Mouse (Mus musculus): ENCODE measurements around the gene Wdr17. TPM values are rescaled to one million over a fixed set of nuclear protein-coding genes. Genes with fewer than 3 reads are reported as not detected.

Gene Wdr17
- total and polyA plus RNA-seq, 3 experiments: not detected

GRCm38 (mm10) chr8:54779317-54780133, 107.5 kb downstream of the Wdr17 start:
- H3K4me1 ChIP-seq (ENCODE audit: control insufficient read depth in 1 of 2, insufficient read depth in 2 of 2, low read length in 2 of 2): no peaks in the 10 kb centered on the region
- no peak overlapping the region for H3K4me3 ChIP-seq (ENCODE audit: control insufficient read depth in 1 of 2, insufficient read depth in 1 of 2, low read depth in 2 of 2, low read length in 2 of 2)
- no peaks in the 10 kb centered on the region for H3K36me3 ChIP-seq (ENCODE audit: control insufficient read depth in 1 of 2, insufficient read depth in 2 of 2, low read length in 2 of 2)
- DNase-seq (ENCODE audit: low read depth, low spot score): no peak
- no peak overlapping the region for H3K9ac ChIP-seq (ENCODE audit: control insufficient read depth, low read depth, low read length, poor library complexity, severe bottlenecking)
- TF ChIP-seq POLR2A (IDR thresholded peaks at IDR 0.05; ENCODE audit: control insufficient read depth in 1 of 2, insufficient read depth in 1 of 2, low read depth in 1 of 2, low read length in 2 of 2, poor library complexity in 1 of 2) (no peak), JUND (IDR thresholded peaks at IDR 0.05; ENCODE audit: low read depth, low read length) (no peak), TCF12 (IDR thresholded peaks at IDR 0.05; ENCODE audit: low read depth, low read length) (no peak), NRF1 (IDR thresholded peaks at IDR 0.05; ENCODE audit: insufficient read depth, low read depth, low read length, poor library complexity, severe bottlenecking) (no peak), CTCF (IDR thresholded peaks at IDR 0.05 in 2 of 3, conservative IDR thresholded peaks at IDR 0.05 in 1 of 3; ENCODE audit: control insufficient read depth in 1 of 3, insufficient read depth in 1 of 3, low read depth in 2 of 3, low read length in 3 of 3, poor library complexity in 1 of 3, severe bottlenecking in 1 of 3) (no peak), CHD1 (IDR thresholded peaks at IDR 0.05; ENCODE audit: low read depth, low read length) (no peak), RCOR1 (IDR thresholded peaks at IDR 0.05; ENCODE audit: low read depth, low read length) (no peak), ZKSCAN1 (IDR thresholded peaks at IDR 0.05; ENCODE audit: low read depth, low read length) (no peak), ZMIZ1 (IDR thresholded peaks at IDR 0.05; ENCODE audit: low read depth, low read length) (no peak)
- no peaks in the 10 kb centered on the region for H3K9me3 ChIP-seq (replicated peaks; ENCODE audit: insufficient read depth, low read length)
- H3K27ac ChIP-seq (ENCODE audit: control insufficient read depth, low read depth, low read length): no peak overlapping the region
- no peaks in the 10 kb centered on the region for H3K27me3 ChIP-seq (ENCODE audit: control insufficient read depth in 1 of 2, insufficient read depth in 2 of 2, low read length in 2 of 2)
- H3K79me2 ChIP-seq (ENCODE audit: control insufficient read depth, insufficient read depth, low read length, poor library complexity): no peaks in the 10 kb centered on the region

- no peak for DNase-seq (ENCODE audit: low read depth, low spot score)
- Histone ChIP-seq H3K4me3 (ENCODE audit: control insufficient read depth in 1 of 2, insufficient read depth in 1 of 2, low read depth in 2 of 2, low read length in 2 of 2) (no peak overlapping the region), H3K27ac (ENCODE audit: control insufficient read depth, low read depth, low read length) (no peak overlapping the region), H3K36me3 (ENCODE audit: control insufficient read depth in 1 of 2, insufficient read depth in 2 of 2, low read length in 2 of 2) (no peaks in the 10 kb centered on the region), H3K27me3 (ENCODE audit: control insufficient read depth in 1 of 2, insufficient read depth in 2 of 2, low read length in 2 of 2) (no peaks in the 10 kb centered on the region), H3K79me2 (ENCODE audit: control insufficient read depth, insufficient read depth, low read length, poor library complexity) (no peaks in the 10 kb centered on the region), H3K9ac (ENCODE audit: control insufficient read depth, low read depth, low read length, poor library complexity, severe bottlenecking) (no peak overlapping the region), H3K9me3 (replicated peaks; ENCODE audit: insufficient read depth, low read length) (no peaks in the 10 kb centered on the region), H3K4me1 (ENCODE audit: control insufficient read depth in 1 of 2, insufficient read depth in 2 of 2, low read length in 2 of 2) (no peaks in the 10 kb centered on the region)
- TF ChIP-seq ZKSCAN1 (IDR thresholded peaks at IDR 0.05; ENCODE audit: low read depth, low read length): no peak
- no peak for TF ChIP-seq MYB (IDR thresholded peaks at IDR 0.05; ENCODE audit: low read depth, low read length)
- TF ChIP-seq NRF1 (IDR thresholded peaks at IDR 0.05; ENCODE audit: insufficient read depth, low read depth, low read length, poor library complexity, severe bottlenecking): no peak
- no peak for TF ChIP-seq TCF12 (IDR thresholded peaks at IDR 0.05; ENCODE audit: low read depth, low read length)
- no peak for TF ChIP-seq MAZ (IDR thresholded peaks at IDR 0.05; ENCODE audit: low read depth, low read length)
- TF ChIP-seq EP300 (IDR thresholded peaks at IDR 0.05; ENCODE audit: low read depth in 1 of 2, low read length in 2 of 2): no peak
- TF ChIP-seq ZC3H11A (IDR thresholded peaks at IDR 0.05; ENCODE audit: low read depth, low read length): no peak
- TF ChIP-seq TBP (IDR thresholded peaks at IDR 0.05; ENCODE audit: low read depth, low read length): no peak
- no peak for TF ChIP-seq CHD1 (IDR thresholded peaks at IDR 0.05; ENCODE audit: low read depth, low read length)
- TF ChIP-seq GABPA (IDR thresholded peaks at IDR 0.05; ENCODE audit: low read depth, low read length): no peak
- TF ChIP-seq E2F4 (IDR thresholded peaks at IDR 0.05; ENCODE audit: borderline replicate concordance, low read depth, low read length): no peak
- no peak for TF ChIP-seq MAX (IDR thresholded peaks at IDR 0.05; ENCODE audit: low read length)
- no peak for TF ChIP-seq RCOR1 (IDR thresholded peaks at IDR 0.05; ENCODE audit: low read depth, low read length)
- no peak for TF ChIP-seq USF2 (IDR thresholded peaks at IDR 0.05; ENCODE audit: borderline replicate concordance in 1 of 2, insufficient read depth in 1 of 2, low read depth in 1 of 2, low read length in 2 of 2)
- TF ChIP-seq ZNF384 (IDR thresholded peaks at IDR 0.05; ENCODE audit: low read depth, low read length): no peak
- no peak for TF ChIP-seq KAT2A (conservative IDR thresholded peaks at IDR 0.05; ENCODE audit: low read depth, low read length)
Observed at GRCm38 (mm10) chr8:54777012-54777411, 110.0 kb downstream of the Wdr17 start.
